Mouse (Mus musculus) 3134 (cell line): ENCODE data around the gene Zranb3.

Experiments
- DNase-seq: peaks from one replicate; pipeline ENCODE4 v3.0.0-alpha.2; 2011; ENCODE audit warnings: low spot score; ENCODE audit not compliant: insufficient read length; ENCODE audit errors: extremely low read depth

Gene Zranb3

DNA sequence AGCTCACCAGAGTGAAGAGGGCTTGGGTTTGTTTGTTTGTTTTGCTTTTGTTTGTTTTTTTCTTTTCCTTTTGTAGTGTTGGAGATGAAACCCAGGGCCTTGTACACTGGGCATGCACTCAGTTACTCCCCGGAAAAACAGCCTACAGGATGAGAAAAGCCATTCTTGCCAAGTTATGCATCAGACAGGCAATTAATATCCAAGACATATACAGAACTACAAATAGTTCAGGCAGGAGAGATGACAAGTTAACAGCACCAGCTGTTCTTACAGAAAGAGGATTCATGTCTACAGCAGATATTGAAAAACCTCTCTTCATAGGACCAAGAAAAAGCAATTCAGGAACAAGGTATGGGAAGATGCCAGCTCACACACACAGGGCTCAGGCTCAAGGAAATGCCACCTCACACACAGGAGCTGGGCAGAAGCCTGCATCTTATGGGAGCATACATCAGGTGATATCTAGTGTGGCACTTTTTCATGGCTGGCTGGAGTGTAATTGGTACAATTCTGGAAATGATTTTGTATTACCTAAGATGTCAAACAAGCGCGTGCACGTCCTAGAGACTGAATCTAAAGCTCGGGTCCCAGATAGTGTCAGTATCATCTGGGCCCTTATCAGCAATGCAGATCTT, 156.1 kb downstream of the Zranb3 start:
- DNase-seq, result no peak

DNA sequence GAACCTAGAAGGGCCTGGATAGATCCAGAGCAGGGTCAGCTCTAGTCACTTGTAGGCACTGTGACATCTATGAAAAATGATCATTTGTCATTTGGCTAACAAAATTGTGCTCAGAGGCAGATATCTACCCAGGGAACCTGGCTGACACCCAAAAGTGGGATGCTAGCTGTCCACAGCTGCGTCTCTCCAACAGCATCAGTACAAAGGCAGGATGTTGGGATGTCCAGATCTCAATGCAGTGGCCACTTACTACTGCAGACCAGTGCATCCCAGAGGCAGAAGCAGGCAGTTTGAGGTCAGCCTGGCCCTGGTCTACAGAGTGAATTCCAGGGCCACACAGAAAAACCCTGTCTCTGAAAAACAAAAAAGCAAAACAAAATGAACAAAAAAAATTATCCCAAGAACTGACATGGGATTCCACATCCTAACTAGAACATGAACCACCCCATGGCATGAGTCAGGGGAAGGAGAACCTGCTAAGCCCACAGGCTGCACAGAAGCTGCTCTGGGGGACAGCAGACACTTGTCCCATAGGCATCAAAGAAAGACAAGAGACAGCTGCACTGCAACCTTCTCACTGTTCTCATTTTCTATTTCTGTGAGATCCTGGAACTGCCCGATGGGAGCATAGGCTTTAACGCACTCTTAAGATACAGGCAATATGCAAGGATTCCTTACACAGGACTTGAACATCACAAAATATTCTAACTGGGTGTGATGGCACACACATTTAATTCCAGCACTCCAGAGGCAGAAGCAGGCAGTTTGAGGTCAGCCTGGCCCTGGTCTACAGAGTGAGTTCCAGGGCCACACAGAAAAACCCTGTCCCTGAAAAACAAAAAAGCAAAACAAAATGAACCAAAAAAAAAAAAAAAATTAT, 156.9 kb downstream of the Zranb3 start:
- no peak for DNase-seq

DNA sequence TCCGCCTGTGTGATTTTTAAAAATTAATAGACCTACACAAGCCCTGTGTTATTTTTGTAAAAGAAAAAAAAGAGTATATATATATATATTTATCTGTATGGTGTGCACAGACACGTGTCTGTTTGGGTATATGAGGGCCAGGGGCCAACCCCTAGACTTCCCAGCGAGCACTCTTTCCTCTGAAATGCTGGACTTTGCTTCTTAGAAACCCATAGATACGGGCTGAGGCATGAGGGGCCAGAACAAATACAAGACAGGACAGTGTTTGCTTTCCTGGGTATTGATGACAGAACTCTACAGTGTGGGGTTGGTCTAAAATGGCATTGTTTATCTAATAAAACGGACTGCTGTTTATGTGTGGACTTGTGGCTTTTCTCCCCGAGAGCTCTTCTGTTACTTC, 159.3 kb downstream of the Zranb3 start:
- DNase-seq, result no peak

DNA sequence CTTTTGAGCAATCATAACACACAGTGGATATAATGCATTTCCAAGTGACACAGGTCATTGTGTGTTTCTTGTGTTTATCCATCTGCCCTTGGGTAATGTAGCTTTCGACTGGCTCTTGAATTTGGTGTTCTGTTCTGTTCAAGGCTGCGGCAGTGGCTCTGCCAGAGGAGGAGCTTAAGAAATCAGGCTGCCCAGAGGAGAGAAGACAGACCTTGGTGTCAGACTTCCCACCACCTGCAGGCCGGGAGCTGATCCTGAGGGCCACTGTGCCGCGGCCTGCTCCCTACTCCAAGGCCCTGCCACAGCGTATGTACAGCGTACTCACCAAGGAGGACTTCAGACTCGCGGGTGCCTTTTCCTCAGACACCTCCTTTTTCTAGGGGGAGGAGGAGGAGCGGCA, 160.6 kb downstream of the Zranb3 start:
- peak; percentile 15 for DNase-seq

DNA sequence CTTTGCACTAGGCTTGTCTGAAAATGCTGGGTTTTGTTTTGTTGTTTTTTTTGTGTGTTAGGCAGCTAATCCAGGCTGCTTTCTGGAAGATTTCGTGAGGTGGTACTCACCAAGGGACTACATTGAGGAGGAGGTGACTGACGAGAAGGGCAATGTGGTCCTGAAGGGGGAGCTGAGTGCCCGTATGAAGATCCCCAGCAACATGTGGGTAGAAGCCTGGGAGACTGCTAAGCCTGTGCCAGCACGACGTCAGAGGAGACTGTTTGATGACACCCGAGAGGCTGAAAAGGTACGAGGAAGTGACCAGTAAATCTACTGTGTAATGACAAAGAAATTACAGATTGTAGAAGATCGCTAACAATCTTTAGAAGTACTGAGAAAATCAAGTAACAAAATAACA, 165.6 kb downstream of the Zranb3 start:
- DNase-seq, result no peak

DNA sequence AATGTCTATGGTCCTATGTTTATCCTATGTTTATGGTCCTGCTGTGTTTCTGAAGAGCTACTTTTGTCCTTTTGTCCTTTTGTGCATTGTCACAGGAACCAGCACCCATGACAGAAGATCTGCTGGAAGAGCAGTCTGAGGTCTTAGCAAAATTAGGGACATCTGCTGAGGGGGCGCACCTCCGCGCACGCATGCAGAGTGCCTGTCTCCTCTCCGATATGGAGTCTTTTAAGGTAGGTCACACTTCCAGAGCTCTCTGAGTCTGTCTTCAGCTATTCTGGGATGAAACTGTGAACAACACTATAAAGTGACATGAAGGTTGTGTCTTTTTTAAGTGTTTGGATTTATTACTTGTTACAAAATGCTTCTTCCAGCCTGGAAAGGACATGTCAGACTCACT, 168.5 kb downstream of the Zranb3 start:
- no peak for DNase-seq

DNA sequence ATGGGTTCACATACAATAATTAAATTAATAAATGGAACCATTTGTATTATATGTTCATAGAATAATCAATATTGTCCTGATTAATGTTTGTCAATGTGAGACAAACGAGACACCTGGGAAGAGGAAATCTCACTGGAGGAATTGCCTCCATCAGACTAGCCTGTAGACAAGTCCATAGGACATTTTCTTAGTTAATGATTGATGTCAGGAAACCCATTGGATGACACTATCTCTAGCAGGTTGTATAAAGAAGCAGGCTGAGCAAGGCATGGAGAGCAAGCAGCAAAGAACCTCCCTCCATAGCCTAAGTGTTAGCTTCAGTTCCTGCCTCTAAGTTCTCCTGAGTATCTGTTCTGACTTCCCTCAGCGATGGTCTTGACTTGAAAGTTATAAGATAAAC, 169.4 kb downstream of the Zranb3 start:
- no peak for DNase-seq

DNA sequence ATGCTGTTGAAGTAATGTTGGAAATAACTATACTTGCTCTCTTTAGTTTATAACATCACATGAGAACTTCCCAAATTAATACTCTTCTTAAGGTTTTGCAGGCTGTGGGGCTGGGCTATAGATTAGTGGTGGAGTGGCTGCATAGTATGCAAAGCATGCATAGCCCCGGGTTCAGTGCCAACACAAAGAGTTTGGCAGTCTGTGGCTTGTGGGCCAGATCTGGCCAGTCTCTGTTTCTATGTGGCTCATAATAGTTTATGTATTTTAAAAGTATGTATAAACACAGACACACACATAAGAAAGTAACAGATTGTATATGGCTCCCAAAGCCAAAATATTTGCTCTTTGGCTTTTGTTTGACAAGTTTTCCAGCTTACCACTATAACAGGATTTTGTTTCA, 187.0 kb downstream of the Zranb3 start:
- DNase-seq, result no peak

DNA sequence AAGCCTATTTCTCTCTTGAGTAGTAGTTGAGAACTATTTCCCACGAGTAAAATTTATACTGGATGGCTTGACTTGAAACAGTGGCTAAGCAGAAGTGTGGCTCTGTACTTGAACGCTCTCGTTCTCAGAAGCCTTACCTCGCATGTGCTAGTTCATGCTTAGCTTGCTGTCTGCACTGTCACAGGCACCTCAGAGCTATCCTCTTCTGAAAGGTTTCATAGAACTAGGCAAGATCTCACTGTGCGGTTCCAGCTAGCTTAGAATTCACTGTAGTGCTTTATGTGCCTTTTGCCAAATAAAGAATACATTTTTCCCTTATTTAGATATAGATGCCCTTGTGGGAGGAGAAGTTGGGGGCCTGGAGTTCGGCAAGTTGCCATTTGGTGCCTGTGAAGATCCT, 187.5 kb downstream of the Zranb3 start:
- no peak for DNase-seq

DNA sequence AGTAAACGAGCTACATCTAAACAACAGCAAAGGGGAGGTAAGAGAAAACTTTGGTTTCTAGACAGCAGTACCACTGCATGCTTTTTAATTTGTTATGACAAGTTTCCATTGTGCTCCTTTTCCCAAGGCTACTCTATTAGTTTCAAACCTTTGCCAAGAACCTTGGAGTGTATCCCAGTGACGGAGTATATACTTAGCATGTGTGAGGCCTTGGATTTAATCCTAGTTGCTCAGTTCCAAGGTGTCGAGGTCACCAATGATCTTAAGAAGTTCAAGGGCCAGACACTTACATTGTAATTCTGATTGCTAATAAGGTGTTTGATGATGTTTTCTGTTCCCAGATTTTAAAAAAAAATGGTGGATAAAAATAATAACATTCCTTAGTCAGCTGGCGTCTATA, 189.7 kb downstream of the Zranb3 start:
- DNase-seq, result no peak

DNA sequence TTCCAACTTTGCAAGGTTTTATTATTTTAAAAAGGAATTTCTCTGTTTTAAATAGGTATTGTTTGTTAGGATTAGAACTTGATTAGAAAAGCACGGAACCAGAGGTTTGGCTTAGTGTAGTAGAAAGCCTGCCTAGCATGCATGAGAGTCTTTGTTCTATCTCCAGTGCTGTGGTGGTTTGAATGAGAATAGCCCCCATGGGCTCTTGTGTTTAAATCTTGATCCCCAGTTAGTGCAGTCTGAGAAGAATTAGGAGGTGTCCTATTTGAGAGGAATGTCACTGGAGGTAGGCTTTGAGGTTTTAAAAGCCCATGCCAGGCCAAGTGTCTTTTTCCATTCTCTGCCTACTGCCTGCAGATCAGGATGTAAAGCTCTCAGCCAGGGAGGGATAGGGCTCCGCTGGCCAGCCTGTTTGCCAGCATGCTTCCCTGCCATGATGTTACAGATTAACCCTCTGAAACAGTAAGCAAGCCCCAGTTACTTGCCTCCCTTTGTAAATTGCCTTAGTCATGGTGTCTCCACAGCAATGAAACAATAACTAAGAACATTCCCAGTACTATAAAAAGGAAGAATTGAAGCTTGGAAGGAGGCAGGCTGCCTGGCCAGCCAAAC, 198.0 kb downstream of the Zranb3 start:
- no peak for DNase-seq
